Mouse (Mus musculus) erythroblast, embryonic 14.5 days (primary cell): ENCODE measurements around the gene Mvb12a.

Experiments
- GATA1 ChIP-seq: IDR thresholded peaks from 2 replicates; pipeline ENCODE4 v1.6.1; 2012; ENCODE audit warnings: low read length, inconsistent platforms, mixed read lengths
- TAL1 ChIP-seq: IDR thresholded peaks from 3 replicates; pipeline ENCODE4 v1.6.1; 2012; ENCODE audit warnings: low read length, inconsistent platforms, mixed read lengths

DNA sequence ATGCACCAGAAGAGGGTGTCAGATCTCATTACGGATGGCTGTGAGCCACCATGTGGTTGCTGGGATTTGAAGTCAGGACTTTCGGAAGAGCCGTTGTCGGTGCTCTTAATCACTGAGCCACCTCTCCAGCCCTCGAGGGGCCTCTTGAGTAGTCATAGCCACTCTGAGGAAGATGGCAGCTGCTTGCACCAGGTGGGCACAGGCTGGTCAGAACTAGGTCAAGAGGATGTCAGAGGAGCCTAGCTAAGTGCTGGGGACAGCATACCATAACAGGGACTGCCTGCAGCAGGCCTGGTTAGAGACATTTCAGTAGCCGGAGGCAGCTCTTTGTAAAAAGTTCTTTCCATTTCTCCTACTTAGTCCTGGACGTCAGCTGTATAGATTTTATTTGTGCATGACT, 8.0 kb downstream of the Mvb12a start:
- TF ChIP-seq GATA1 (no peak), TAL1 (no peak)
